Mouse (Mus musculus): ENCODE data around the gene Lims1. TPM values are rescaled to one million over a fixed set of nuclear protein-coding genes. Genes with fewer than 3 reads are reported as not detected.

Gene Lims1
- total RNA-seq, 1 experiment from 2014 or later = 69.7 TPM

- DNase-seq = no peak
Measured at GRCm38 (mm10) chr10:58385629-58386028, 62.4 kb downstream of the Lims1 start.

- no peak for DNase-seq
Measured at GRCm38 (mm10) chr10:58386997-58387396, 63.7 kb downstream of the Lims1 start.

- no peak for DNase-seq
Measured at GRCm38 (mm10) chr10:58388648-58389047, 65.4 kb downstream of the Lims1 start.

GRCm38 (mm10) chr10:58389151-58389550 lies 65.9 kb downstream of the Lims1 start:
- DNase-seq = no peak

DNA sequence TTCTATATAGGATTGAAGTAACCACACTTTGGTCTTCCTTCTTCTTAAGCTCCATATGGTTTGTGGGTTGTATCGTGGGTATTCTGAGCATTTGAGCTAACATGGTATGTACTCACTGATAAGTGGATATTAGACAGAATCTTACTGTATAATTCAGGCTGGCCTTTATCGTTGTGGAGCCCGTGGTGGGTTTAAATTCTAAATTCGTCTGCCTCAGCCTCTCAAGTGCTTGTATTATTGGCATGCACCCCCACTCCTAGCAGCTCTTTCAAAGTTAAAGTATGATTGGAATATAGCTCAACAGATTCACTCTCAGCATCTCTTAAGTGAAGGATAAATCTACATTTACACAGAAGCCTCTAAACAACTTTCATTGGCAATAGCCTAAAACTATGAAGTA lies 69.2 kb downstream of the Lims1 start:
- no peak for DNase-seq

DNA sequence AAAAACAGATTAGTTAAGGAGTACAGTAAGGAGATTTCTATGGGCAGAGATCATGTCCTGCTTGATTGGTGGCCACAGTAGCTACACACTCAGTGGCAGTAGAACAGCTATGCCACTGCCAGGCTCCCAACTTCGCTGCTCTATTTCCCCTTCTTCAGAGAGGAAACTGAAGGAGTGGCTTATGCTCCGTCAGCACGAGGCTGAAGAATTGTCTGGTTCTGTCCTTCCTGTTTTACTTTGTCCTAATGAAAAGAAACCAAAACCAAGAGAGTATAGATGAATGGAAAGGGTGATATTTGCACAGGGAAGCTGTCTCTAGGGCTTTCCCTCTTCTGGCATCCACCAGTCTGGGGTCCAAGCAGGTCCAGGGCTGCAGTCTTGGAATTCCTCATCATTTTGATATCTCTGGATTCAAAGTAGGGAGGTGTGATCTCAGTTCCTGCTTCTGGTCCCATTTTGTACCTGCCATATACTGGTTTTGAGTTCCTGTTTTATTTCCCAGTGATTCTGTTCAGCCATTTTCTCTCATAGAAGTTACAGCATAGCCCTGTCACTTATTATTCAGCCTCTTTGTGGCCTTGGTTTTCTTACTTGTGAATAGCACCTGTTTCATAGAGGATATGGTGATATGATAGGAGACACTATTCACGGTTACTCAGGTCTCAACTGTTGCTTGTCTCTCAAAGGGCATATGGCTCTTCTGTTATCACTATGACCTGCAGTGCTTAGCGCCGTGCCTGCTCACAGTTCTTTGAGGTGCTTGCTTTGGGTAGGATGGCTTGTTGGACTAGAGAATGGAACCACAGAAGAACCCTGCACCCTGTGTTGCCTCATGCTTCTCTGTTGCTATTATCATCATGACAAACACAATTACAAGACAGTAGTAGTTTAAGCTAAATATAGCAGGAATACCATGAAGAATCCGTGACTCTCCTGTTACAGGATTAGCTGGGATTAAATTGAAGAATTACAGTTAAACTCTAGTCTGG lies 70.1 kb downstream of the Lims1 start:
- DNase-seq = no peak

- peak; percentile 68 for DNase-seq
Measured at GRCm38 (mm10) chr10:58394170-58394569, 70.9 kb downstream of the Lims1 start.

GRCm38 (mm10) chr10:58395315-58395714 lies 72.0 kb downstream of the Lims1 start:
- DNase-seq = no peak

- no peak for DNase-seq
Measured at GRCm38 (mm10) chr10:58395723-58396122, 72.5 kb downstream of the Lims1 start.

- DNase-seq = peak; percentile 20
Measured at GRCm38 (mm10) chr10:58396600-58396999, 73.3 kb downstream of the Lims1 start.

GRCm38 (mm10) chr10:58398941-58399340 lies 75.7 kb downstream of the Lims1 start:
- no peak for DNase-seq

- DNase-seq = no peak
Measured at GRCm38 (mm10) chr10:58401838-58402237, 78.6 kb downstream of the Lims1 start.

DNA sequence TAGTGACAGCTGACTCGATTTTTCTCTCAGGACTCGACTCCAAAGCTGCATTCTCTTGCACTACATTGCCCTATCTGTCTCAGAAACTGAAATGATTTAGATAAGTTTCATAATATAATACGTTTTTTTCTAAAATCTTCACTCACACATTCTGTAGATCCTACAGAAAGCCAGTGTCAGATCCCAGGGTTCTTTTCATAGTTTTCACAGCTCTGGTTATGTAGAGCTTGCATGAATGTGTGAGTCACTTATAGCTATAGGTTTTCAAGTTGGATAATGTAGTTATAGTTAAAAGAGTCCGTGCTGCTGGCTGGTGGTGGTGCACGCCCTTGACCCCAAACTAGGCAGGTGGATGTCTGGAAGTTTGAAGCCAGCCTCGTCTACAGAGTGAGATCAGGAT lies 81.4 kb downstream of the Lims1 start:
- DNase-seq = no peak

DNA sequence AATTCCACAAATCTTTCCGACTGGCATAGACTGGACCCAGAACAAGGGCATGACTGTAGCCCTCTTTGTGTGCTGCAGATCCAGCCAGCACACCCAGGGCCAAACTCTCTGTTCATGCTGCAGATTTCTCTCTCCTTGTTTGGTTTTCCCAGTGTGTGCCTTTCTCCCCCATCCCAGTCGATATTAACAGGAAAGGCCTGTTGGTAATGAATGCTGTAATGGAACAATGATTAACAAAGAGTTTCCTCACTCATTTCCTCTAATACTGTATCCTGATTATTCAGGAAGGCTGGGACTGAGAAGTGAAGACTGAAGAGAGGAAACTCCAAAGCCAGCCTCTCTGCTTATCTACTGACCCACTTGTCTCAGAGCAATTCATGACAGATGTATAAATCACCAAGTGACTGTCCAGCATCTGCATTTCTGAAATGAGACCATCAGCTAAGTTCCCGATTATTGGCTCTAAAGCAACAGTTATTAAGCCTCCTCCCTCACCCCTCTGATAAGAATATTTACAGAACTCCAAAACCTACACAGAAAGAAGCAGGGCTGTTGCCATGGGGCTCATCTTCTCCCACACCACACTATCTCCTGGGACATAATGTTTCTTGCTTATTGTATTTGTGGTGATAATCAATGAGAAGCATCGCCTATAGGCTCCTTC lies 82.2 kb downstream of the Lims1 start:
- no peak for DNase-seq

- no peak for DNase-seq
Measured at GRCm38 (mm10) chr10:58405949-58406305, 82.7 kb downstream of the Lims1 start.

DNA sequence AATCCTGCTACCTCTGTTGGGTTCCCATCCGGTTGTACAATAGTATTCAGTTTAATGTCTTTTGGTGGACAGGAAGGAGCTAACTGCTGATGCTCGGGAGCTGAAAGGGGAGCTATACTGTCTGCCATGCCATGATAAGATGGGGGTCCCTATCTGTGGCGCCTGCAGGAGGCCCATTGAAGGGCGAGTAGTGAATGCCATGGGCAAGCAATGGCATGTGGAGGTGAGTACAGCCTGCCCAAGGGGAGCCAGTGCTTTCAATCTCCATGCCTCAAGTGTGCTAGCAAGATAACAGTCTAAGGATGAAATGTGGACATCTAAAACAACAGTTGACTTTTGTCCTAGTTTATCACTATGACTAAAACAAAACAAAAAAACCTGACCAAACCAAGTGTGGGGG lies 89.1 kb downstream of the Lims1 start:
- DNase-seq = no peak

GRCm38 (mm10) chr10:58412852-58413251 lies 89.6 kb downstream of the Lims1 start:
- no peak for DNase-seq

DNA sequence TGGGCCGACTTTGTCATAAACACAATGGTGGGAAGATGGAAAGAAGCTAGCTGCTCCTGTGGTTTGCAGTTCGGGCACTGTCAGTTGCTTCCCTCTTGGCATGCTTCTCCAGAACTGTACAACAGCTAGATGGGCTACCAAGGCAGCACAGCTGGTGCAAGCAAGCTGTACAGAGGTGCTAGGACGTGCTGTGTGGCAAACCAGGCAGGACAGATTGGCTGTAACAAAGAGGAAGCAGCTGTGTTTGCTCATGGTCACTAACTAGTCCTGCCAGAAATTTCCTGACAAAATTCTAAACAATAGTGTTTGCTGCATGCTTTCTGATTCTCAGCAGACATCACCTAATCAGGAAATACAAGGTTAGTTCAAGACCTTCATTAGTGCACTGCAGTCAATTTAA lies 93.4 kb downstream of the Lims1 start:
- DNase-seq = no peak

DNA sequence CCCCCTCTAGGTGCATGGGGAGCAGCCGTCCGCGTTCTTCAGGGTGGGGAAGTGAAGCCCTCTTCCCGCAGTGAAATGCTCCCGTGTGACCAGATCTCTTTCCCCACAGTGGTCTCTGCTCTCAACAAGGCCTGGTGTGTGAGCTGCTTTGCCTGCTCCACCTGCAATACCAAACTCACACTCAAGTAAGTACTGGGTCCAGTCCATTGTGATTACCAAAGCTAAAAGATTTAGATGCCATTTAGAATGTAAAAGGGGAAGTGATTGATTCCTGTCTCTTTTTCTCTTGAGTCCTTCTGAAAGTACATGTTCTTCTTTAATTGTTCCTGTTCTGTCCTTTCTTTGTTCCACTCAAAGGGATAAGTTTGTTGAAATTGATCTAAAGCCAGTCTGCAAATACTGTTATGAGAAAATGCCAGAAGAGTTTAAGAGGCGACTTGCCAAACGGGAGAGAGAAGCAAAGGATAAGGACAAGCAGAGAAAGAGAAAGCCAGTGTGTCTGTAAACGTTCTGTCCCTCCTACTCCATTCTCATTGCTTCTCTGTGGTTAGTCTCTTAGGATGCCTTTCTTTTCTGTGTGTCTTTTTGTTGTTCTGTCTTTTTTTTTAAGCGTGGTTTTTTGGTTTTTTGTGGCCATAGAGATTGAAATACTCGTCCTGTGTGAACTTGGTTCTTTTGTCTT lies 95.2 kb downstream of the Lims1 start:
- no peak for DNase-seq

GRCm38 (mm10) chr10:58427930-58428329 lies 104.7 kb downstream of the Lims1 start:
- no peak for DNase-seq

DNA sequence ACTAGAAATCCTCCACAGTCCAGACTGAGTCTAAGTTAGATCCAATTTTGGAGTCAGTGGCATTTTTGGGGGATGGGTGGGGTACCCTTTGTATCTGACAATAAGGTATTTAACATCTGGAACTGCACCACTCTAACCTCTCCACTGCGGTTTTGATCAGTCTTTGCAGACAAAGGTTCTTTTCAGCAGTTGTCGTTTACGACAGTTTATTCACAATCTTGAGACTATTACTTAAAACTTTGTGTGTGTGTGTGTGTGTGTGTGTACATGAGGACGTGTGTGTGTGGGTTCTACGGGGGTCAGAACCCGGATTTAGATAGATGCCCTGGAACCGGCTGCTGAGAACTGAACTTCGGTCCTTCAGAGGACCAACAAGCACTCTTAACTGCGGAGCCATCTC lies 122.6 kb downstream of the Lims1 start:
- DNase-seq = peak; percentile 3

DNA sequence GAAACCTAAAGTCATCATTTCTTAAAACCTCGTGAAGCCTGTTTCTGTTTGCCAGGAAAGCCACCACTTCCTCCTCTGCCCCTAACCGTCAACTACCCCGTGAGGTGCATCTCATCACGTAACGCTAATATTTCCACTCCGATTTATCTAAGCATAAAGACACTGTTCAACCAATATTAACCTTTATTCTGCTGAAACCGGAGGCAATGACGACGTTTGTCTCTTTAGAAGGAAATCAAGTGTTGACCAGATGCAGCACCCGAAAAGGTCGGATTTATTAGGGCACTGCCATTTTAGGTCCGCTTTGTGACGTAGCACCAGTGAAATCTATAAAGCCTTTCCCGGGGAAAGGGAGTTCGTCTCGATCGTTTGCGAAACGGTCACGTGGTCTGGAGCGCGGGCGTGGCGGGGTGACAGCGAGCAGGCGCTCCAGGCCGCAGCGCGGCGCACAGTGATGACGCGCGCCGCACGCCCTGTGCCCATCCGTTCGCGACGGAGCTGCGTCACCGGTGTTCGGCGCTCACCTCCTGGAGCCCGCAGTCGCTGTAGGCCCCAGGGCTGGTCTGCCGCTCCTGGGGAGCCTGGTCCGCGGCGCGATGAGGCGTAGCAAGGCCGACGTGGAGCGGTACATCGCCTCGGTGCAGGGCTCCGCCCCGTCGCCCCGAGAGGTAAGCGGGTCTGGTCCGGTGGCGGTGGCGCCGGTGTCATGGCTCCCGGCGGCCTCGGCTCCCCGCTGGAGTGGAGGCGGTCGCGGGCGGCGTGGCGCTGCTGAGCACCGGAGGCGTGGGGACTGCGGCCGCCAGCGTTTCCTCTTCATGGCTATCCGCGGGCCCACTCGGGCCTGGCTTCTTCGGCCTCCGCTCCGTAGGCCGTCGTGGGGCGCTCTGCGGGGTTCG lies 123.4 kb downstream of the Lims1 start, which contains the start of gene Ranbp2:
TSS of gene Ranbp2 (plus strand) at position 537 of the 896 bp plus-strand sequence.
- DNase-seq = peak; percentile 98

Data from adrenal gland, postnatal 25 days (tissue).